Mouse (Mus musculus) cerebellum, postnatal 14 days (tissue): Measurements from ENCODE around the gene Orc5.
A peak's percentile ranks its signal among the peaks of the same experiment; 100 is the strongest.

Source experiments
- DNase-seq, 2 experiments: peaks; one replicate each; pipeline ENCODE4 v3.0.0; 2021; ENCODE audit warnings: mixed read lengths in 2 of 2

Orc5 gene

DNA sequence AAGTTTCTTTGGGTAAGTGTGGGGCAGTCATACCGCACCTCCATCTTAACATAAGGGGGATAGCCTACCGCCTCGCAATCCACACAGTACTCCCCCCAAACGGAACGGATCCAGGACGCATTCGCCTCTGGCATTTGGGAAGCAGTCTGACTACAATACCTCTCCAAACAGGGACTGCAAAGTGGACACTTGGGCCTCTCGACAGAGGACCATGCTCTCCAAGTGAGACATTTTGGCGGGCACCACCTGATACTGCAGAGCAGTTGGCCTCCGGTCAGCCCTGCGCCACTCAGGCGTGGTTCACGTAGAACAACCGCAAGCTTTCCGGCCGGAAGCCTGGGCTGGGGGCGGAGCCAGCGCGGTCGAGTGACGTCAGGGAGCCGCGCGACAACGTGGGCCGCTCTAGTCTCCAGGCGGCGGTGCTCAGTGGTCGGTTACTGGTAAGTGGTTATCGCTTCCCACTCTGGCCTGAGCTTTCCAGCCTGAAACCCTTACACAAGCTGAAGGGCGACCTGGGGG lies at the start of gene Orc5:
Gene Orc5, minus strand, starts transcription at position 397 of the 519 bp plus-strand sequence.
- DNase-seq: peak; percentile 97 to 98

DNA sequence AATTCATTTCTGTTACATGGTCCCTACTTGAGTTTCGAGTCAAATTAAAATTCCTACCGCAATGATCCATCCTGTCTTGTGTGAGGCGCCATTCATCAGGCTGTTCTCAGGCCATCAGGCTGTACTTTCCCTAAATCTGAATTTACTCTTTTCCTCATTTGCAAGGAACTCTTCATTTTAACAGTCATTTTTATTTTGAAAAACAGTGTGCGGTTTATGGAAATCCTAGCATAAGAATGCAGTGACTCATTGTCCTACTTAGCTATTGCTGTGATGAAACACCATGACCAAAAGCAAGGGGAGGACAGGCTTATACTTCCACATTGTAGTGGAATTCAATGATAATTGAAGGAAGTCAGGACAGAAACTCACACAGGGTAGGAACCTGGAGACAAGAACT lies 46.8 kb upstream of the Orc5 start:
- no peak for DNase-seq

DNA sequence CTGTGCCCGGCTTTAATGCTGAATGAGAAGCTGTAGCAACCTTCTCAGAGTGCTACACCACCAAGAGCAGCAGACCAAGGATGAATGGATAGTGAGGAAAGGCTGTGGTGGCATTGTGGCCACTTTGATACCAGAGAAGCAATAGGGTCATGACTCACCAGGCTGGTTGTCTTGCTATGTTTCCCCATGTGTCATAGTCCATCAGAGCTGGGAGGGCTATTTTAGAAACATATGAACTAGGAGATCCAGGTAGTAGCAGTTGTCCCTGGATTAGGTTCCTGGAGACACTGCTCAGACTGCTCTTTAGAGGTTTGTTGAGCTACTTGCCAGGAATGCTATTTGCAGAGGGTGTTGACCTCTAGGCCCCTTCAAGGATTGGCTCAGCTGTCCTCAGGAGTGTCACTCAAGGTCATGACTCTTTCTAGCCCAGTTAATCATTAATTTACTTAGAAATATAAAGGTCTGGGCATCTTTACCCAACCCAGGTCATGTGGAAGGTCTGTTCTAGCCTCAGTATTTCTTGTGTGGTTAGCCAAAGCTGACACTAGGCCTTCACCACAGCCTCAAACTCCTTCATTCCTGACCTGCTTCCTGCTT lies 39.2 kb upstream of the Orc5 start:
- DNase-seq: no peak

DNA sequence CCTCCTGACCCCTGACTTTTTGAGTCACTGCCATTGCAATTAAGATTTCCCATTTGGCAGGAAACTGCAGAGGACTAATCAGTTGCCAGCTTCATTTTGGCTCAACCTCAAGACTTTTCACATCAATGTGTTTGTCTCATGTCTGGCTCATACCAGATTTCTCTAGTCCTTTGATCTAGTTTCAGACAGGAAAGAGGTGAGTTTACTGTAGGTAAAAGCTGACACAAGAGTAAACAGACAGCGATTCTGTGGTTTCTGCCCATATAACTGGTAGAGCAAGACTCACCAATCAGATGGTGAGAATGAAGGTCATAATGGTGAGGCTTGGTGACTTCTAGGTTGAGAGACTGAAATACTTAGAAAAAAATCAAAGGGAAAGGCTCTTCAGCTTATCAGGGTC lies 37.3 kb upstream of the Orc5 start:
- peak in 1 of 2 experiments; percentile 5 for DNase-seq

DNA sequence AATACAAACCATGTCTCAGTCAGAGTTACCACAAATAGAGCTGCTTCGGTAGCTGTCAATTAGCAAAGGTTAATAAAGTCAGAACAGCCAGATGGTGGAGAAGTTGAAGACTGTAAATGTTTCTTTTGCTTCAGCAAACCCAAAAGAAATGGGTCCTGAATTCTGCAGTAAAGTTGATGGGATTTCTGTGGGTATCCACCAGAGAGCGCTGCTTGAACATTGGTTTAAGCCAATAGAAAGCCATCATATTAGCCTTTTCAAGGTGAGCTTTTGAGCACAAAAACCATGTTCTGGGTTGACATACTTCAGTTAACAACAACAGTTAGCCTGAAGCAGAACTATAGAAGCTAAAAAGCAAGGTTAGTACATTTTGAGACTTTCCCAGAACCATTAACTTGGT lies 34.3 kb upstream of the Orc5 start:
- peak; percentile 6 to 10 for DNase-seq

DNA sequence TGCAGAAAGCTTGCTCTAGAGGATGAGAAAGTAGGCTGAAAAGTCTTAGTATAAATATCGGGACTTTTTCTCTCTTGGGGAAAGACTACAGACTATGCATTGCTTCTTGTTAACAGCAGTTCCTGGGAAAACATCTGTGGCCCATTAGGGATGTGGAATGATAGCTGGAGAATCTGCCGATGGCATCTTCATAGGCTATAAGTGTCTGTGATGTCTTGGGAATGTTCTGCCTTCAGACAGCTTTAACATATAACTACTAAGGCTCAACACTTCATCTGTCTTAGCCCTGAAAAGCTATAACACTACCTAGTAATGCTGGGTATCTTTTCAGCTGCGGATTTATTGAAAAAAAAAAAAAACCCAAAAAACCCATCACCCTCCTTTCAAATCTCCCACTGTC lies 27.8 kb upstream of the Orc5 start:
- no peak for DNase-seq

DNA sequence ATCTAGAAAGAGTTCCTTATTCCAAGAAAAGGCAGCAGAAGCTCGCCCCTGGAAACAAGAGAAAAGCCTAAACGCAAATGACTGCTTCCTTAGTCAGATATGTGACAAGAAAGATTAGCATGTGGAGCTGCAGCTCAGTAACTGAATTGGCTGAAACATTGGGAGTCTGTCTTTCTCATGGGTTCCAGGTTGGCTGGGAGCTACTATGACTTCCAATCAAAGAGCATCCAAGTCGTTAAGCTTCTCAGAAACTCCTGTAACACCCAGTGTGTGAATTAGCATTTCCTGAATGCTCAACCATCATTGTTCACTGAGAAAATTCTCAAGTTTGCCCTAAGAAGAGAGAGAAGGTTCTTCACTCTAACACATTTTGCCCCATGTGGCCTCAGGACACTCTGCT lies 24.5 kb upstream of the Orc5 start:
- no peak for DNase-seq

DNA sequence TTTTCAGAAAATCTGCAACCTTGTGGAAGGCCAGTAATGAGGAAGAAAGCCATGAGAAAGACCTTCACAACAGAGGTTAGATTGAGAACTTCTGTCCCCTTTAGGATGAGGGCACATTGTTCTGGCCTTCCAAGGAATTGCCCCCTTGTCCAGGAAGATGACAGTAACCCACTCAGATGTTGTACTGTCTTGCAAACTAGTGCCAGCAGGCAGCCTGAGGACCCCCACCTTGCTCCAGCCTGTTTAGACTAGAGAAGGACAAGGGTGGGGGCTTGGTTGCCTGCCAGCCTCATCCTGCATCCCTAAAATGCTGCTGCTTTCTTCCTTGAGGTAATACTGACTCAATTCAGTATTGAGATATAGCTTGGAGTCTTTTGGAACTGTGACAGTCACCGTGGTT lies 23.9 kb upstream of the Orc5 start:
- DNase-seq: peak in 1 of 2 experiments; percentile 10

DNA sequence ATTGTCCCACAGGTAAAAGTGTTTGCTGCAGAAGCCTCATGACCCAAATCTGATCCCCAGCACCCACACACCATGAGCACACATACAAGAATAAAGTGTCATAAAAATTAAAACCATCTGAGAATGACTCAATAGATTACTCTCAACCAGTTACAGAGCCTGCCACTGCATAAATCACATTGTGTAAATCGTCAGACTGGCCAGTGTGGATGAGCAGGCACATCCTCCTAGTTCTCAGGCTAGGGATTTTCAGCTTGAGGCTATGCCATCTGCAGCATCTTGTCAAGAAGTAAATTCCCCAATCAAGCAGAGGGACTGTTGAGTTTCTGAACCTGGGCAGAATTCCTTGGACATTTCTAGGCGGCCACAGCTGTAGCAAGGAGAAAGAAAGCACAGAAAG lies 23.5 kb upstream of the Orc5 start:
- no peak for DNase-seq

DNA sequence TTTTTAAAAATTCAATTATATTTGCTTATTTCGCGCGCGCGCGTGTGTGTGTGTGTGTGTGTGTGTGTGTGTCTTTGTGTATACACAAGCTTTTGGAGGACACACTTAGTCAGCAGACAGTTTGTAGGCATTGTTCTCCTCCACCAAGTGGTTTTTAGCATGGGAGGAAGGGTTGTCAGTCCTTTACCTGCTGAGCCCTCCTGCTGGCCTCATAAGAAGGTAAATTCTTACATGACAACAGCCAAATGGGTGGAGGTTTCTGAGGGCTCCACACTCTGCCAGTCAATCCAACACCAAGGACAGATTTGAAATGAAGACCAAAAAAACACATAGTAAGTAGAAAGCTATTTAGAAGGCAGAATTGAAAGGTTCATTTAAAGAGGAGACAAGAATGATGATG lies 22.7 kb upstream of the Orc5 start:
- DNase-seq: no peak

DNA sequence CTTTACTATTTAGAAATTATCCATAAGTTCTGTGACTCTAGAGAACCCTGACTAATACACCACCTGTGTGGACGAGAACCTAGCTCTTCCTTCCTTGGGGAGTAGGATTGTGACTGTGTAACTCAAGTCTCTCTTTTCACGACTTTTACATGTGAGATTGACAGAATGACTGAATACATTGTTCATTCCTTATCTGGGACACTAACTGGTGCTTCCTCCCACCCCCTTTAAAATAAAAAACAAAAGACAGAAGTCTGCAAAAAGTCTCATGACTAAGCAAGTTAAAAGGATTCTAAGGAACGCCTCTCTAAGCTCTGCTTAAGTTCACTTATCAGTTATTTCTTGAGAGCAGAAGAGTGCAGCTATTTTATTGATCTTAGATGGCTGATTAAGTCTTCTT lies 22.2 kb upstream of the Orc5 start:
- DNase-seq: no peak

DNA sequence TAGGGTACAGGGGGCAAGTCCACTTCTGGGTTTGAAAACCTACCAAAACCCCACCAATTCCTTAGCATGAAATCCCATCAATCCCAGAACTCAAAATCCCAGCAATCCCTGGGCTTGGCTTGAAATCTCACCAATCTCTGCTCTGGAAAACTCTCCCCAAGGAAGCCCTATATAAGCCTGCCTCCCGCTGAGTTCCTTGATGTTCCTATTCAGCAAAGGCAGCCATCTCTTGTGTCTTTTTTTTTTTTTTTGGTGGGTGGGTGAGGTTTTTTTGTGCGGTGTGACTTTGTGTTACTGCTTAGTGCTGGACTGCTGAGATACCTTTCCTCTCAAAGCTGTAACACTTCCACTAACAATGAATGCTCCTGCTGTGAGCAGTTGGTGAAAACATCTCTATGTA lies 15.5 kb upstream of the Orc5 start:
- DNase-seq: no peak

DNA sequence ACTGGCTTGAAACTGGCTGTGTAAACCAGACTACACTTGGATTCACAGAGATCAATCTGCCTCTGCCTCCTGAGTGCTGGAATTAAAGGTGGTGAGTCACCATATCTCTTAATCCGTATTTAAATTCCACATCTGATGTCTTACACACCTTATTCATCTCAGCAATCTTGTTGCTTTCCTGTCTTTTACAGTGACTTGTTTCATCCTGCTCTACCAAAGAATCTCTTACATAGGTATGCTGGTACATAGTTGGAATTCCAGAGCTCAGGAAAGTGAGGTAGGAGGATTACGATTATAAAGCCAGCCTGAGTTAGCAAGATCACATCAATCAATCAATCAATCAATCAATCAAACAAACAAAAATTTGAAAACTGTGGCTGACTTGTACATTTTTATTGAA lies 9.6 kb upstream of the Orc5 start:
- no peak for DNase-seq

DNA sequence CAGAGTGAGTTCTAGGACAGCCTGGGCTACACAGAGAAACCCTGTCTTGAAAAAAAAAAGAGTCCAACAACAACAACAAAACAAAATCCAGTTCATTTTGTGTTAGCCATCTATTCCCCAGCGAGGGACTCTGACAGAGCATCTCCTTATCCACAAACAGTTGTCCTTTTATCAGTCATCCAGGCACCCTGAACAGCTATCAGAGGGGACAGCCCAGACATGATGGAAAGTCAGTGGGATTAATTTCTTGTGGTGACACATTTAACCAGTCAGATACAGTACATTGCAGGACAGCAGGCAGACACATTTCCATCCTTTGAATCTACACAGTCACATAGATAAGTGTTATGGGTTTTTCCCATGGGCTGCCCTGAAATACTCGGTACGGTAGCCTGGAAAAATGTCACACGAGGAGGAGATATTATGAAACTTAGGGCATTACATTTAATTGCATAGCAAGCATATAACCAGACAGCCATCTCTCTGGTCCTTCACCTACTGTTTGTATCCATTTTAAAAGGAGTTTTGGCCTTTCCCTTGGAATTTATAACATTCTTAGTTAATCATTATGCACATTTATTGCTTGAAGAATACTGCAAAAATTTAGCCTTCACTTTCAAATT lies 7.4 kb upstream of the Orc5 start:
- no peak for DNase-seq

DNA sequence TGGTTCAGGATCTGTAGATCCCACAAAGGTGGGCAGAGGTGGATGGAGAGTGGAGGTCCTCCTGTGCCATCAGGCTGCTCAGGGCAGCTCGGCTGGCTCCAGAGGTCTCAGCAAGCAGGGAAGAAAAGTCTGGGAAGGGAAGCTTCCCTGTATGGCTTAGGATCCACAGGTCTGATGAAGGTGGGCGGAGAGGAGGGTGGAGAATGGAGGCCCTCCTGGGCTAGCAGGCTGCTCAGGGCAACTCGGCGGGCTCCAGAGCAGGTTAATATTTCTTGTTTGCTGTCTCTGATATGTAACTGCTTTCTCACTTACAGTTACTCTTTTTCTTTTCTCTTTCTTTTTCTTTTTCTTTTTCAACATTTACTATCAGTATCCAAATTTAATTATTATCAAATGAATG lies 6.5 kb upstream of the Orc5 start:
- DNase-seq: no peak

DNA sequence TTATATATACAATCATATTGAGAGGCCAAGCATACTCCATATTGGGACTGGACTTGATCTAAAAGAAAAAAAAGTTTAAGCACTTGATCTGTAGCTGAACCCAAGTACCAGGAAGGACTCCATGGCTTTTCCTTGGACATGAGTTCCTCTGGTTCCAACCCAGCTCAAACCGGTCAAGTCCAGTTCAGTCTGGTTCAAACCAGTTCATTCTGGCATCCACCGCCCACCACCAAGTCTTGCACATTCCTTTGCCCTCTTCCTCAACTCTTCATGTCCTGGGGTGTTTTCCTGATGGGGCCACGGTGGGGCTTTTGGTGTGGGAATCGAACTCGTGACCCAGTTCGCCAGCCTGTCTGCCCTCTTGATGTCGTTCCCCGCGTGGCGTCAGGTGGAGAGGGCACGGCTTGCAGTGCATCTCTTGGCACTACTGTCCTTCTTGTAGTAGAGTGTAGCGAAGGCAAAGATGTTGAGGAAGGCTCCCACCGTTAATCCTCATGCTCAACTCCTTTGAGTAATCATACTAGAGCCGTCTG lies 2.1 kb upstream of the Orc5 start:
- no peak for DNase-seq

DNA sequence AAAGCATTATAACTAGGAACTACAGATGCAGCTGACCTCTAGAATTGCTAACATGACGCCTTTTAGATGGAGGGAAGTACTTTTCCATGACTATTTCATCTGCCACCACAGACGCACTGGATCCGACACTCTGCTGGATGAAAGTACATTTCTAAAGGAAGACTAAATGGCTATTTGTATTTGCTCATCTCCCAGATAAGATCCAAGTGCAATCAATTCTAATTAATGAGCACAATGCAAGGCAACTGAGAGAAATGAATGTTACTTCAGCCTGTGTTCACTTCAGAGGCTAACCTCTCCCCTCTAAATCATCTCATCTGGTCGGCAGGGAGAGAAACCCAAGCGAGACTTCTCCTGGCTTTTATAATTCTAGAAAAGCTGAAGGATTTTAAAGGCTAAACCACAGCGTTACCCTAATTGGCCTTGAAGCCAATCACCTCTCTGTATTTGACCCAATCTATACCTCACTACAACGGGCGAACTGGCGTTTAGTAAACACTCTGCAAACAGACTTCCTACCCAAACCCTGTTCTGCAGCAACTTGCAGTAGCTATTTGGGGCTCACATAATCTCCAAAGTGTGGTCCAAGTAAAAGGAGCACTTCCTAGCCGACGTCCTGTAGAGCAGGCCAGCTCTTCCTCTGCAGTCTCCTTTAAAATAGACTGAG lies 730 bp downstream of the Orc5 start:
- DNase-seq: no peak

DNA sequence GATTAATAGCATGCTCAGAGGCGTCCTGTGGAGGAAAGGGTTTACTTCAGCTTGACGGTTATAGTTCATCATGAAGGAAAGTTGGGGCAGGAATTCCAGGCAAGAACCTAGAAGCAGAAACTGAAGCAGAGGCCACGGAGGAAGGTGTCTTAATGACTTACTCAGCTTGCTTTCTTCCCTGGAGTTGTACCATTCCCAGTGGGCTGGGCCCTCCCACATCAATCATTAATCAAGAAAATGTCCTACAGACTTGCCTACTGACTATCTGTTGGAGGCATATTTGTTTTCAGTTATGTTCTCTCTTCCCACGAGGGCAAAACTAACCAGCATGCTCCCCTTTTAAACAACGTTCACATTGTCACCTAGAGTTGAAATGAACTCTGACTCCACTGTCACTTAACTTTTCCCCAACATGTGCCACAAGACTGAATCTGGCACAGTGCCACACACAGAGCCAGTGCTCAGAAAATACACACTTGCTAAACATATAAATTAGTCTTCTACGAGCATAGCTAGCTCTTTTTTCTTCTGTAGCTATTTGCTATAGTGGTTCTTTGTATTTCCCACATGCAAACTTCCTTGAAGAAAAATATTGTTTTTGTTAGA lies 1.6 kb downstream of the Orc5 start:
- peak in 1 of 2 experiments; percentile 29 for DNase-seq

DNA sequence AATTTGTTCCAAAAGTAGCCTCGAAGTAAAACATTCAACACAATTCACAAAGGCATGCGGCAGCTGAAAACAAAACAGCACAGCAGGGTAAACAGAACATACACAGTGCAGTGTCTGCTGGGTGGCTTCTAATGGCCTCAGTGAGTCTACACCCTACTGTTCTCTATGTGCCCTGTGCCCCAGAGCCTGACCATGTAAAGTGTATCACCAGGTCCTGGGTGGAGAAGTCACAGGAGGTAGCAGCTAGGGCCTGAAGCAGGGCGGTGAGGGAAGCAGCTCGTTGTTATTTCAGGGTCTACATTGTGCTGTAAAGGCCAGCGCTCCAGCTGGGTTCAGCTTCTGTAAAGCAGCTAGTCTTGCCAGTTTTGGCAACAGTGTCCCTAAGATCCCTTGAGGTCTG lies 3.7 kb downstream of the Orc5 start:
- no peak for DNase-seq

DNA sequence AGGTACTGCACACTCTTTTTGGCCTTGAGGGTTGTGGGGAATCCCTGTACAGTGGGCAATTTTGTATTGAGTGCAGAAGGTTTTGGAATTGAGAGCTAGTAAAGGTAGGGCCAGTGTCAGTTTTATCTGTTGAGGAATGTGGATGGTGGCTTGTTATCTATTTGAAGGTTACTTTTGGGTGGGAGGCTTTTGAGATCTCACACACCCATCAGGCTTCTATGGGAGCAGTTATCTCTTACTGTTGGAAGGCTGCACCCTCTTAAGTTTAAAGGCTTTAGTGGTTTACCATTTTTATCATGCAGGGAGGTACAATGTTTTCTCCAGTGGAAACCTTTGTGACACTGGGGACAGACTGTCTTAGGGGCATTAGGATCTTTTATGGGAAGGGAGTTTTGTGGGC lies 4.9 kb downstream of the Orc5 start:
- no peak for DNase-seq

DNA sequence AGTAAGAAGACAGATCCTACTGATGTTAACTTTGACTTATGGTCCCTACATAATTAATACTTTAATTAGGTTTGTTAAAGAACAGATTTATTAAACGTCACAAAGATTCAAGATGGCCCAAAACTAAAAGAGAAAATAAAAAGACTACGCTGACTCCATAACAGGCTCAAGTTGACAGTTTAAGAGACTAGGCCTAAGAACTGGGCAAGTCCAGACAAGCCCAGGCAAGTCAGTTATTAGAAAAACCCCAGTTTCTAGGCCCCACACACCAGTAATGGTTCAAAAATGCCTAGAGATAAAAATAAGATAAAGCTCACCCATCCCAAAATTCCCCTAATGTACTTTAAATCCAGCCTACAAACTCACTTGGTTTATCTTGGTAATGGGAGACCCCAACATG lies 7.6 kb downstream of the Orc5 start:
- DNase-seq: no peak

DNA sequence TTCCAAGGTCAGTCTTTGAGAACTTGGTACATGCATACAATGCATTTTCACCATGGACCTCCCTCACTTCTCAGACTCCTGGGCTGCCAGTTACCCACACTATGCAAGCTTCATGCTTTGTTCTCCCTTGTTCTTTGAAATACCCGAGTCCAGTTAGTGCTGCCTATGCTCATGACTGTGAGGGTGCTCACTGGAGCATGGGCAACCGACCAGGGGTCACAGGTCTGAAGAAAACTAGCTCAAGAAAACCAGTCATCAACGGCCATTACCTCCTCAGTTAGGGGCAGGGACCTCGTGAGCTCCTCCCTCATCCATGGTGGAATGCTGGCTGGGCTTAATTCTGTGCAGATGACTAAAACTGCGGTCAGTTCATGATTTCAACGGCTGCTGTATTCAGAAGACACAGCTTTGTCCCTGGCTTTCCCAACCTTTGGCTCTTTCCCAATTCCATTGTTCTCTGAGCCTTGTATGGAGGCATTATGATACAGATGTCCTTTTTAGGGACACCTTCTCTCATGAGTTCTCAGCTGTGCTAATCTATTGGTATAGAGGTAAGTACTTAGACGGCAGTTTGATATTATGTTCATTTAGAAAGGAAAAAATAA lies 11.1 kb downstream of the Orc5 start:
- DNase-seq: no peak

DNA sequence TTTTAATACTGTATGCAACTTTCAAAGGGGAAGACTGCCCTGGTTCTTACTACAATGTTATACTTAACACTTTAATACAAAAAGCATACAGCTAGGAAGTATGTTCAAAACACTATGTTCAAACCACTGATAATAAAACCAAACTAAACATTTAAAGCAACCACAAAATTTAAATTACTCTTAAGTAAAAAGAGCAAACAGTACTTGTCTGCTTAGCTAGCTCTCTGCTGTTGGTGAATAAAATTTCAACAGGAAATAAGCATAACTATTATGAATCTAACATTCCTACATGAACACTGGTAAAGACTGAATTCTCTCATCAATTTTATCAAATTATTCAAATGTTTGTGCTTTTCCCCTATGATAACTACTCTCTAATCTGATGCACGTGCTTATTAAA lies 13.5 kb downstream of the Orc5 start:
- DNase-seq: no peak
